In genomic region chr9:98030715-98031114, GRCm38 (mm10) we compare ENCODE assay signal across 11 mouse cellular contexts. TPM values are rescaled to one million over a fixed set of nuclear protein-coding genes. Genes with fewer than 3 reads are reported as not detected.
DNase-seq lines count a peak whose midpoint lies in the region; ATAC-seq lines count a peak whose summit lies in the region.
"Had no signal": no experiment of that assay in that cellular context is flagged by ENCODE, and none has a peak within 500 bp of the region (broad histone marks: within the 10 kb centered on the region; RNA-seq: fewer than 3 reads in every experiment).

No protein-coding gene starts in this region.

- peak; percentile 26 for DNase-seq in lung, postnatal 36 days
- DNase-seq in lung, postnatal 14 days: no peak
- DNase-seq in embryo, embryonic 9.5 days (ENCODE audit: extremely low spot score): peak; percentile 3
- no peak for DNase-seq in natural killer cell, adult 2 months (ENCODE audit: low spot score in 2 of 2)
- no peak for DNase-seq in gastrocnemius, adult 18-20 months (ENCODE audit: low spot score)
- DNase-seq: liver, embryonic 13.5 days; right cerebral cortex, adult 18-20 months had no signal

- no peaks in the 10 kb centered on the region for H3K9me3 ChIP-seq in hindbrain, embryonic 13.5 days
- no peaks in the 10 kb centered on the region for H3K9me3 ChIP-seq in hindbrain, embryonic 12.5 days (replicated peaks)
- H3K9me3 ChIP-seq in neural tube, embryonic 14.5 days (ENCODE audit: control insufficient read depth, low read length): no peaks in the 10 kb centered on the region
- H3K9me3 ChIP-seq: embryonic facial prominence, embryonic 12.5 days; liver, embryonic 13.5 days had no signal

- H3K9ac ChIP-seq in hindbrain, embryonic 13.5 days: no peak overlapping the region
- H3K9ac ChIP-seq in hindbrain, embryonic 12.5 days: no peak overlapping the region
- H3K9ac ChIP-seq in neural tube, embryonic 14.5 days (replicated peaks; ENCODE audit: low read depth, low read length): no peak overlapping the region
- H3K9ac ChIP-seq: embryonic facial prominence, embryonic 12.5 days; liver, embryonic 13.5 days had no signal

- peak overlapping the region; percentile 95 for H3K4me2 ChIP-seq in hindbrain, embryonic 13.5 days
- H3K4me2 ChIP-seq in hindbrain, embryonic 12.5 days (replicated peaks): no peak overlapping the region
- peak overlapping the region; percentile 85; the same call in 1 of the 2 replicates for H3K4me2 ChIP-seq in neural tube, embryonic 14.5 days (ENCODE audit: low read depth, low read length)
- H3K4me2 ChIP-seq: liver, embryonic 13.5 days had no signal

- peak overlapping the region; percentile 72 for H3K4me3 ChIP-seq in hindbrain, embryonic 13.5 days
- H3K4me3 ChIP-seq in hindbrain, embryonic 12.5 days: no peak overlapping the region
- peak overlapping the region; percentile 71 for H3K4me3 ChIP-seq in neural tube, embryonic 14.5 days (ENCODE audit: low read depth, low read length)
- H3K4me3 ChIP-seq: liver, embryonic 13.5 days had no signal

- H3K27me3 ChIP-seq in hindbrain, embryonic 13.5 days: peaks cover 33% of the 10 kb centered on the region
- H3K27me3 ChIP-seq in hindbrain, embryonic 12.5 days: peaks cover 36% of the 10 kb centered on the region
- peaks cover 6% of the 10 kb centered on the region; the same call in 1 of the 2 replicates for H3K27me3 ChIP-seq in neural tube, embryonic 14.5 days (ENCODE audit: control insufficient read depth, insufficient read depth, low read length)

- no peak for ATAC-seq in hindbrain, embryonic 13.5 days (ENCODE audit: low FRiP score)
- no peak for ATAC-seq in hindbrain, embryonic 12.5 days (ENCODE audit: low FRiP score)
- ATAC-seq in neural tube, embryonic 14.5 days (ENCODE audit: low read depth): no peak

- 20% methylated on average over 2 of the region's 2 CpGs for WGBS in hindbrain, embryonic 13.5 days
- 21% methylated on average over 2 of the region's 2 CpGs for WGBS in hindbrain, embryonic 12.5 days
- WGBS in neural tube, embryonic 14.5 days: 17% methylated on average over 2 of the region's 2 CpGs

- H3K27ac ChIP-seq in hindbrain, embryonic 13.5 days: no peak overlapping the region
- H3K27ac ChIP-seq in hindbrain, embryonic 12.5 days: no peak overlapping the region
- no peak overlapping the region for H3K27ac ChIP-seq in neural tube, embryonic 14.5 days (ENCODE audit: low read depth, low read length)
- H3K27ac ChIP-seq: embryonic facial prominence, embryonic 12.5 days; liver, embryonic 13.5 days had no signal

- no peaks in the 10 kb centered on the region for H3K36me3 ChIP-seq in hindbrain, embryonic 13.5 days
- no peaks in the 10 kb centered on the region for H3K36me3 ChIP-seq in hindbrain, embryonic 12.5 days
- no peaks in the 10 kb centered on the region for H3K36me3 ChIP-seq in neural tube, embryonic 14.5 days (ENCODE audit: control insufficient read depth, insufficient read depth, low read length)
- H3K36me3 ChIP-seq: embryonic facial prominence, embryonic 12.5 days; liver, embryonic 13.5 days had no signal

- H3K4me1 ChIP-seq in hindbrain, embryonic 13.5 days (replicated peaks): peaks cover 22% of the 10 kb centered on the region
- peaks cover 8% of the 10 kb centered on the region for H3K4me1 ChIP-seq in hindbrain, embryonic 12.5 days
- peaks cover 7% of the 10 kb centered on the region; the same call in 1 of the 2 replicates for H3K4me1 ChIP-seq in neural tube, embryonic 14.5 days (ENCODE audit: control insufficient read depth, insufficient read depth, low read length)

RNA-seq across cellular contexts. Expression of gene Clstn2, which starts 2.3 kb away (rescaled TPM):
- 10.4 and 11.9 TPM in 2 replicates for polyA plus RNA-seq in hindbrain, embryonic 13.5 days (2015; fragmentation: Nextera tagmentation; extraction: Ambion mirVana)
- polyA plus RNA-seq in hindbrain, embryonic 12.5 days (2016; fragmentation: Nextera tagmentation; extraction: Ambion mirVana): 4.3 and 6.1 TPM in 2 replicates
- 25.1 and 25.2 TPM in 2 replicates for polyA plus RNA-seq in neural tube, embryonic 14.5 days (2014; fragmentation: Nextera tagmentation; extraction: Ambion mirVana)
- total RNA-seq in gastrocnemius, adult 18-20 months (2021): under 1 TPM; 0.41 to 0.74 TPM

Comparison
In these comparisons a context has a peak if more than half of its experiments do, and no peak if none do; other contexts are left out.
1. DNase-seq: peak in lung, postnatal 36 days (single experiment) and embryo, embryonic 9.5 days (single experiment); none in lung, postnatal 14 days (single experiment), natural killer cell, adult 2 months (0 of 2) and gastrocnemius, adult 18-20 months (single experiment).